Mouse (Mus musculus): Measurements from ENCODE around the gene Ano10. TPM values are rescaled to one million over a fixed set of nuclear protein-coding genes. Genes with fewer than 3 reads are reported as not detected.
A peak's percentile ranks its signal among the peaks of the same experiment; 100 is the strongest.

Ano10 gene
- polyA plus RNA-seq, 1 experiment from 2014 or later, result 31.4 TPM

- H3K27me3 ChIP-seq (ENCODE audit: insufficient read depth, poor library complexity, severe bottlenecking), result no peaks in the 10 kb centered on the region
- peak overlapping the region; percentile 52 for H3K27ac ChIP-seq
- H3K4me1 ChIP-seq, result peaks cover 52% of the 10 kb centered on the region
- no peaks in the 10 kb centered on the region for H3K36me3 ChIP-seq
- H3K4me3 ChIP-seq, result no peak overlapping the region
- DNase-seq (ENCODE audit: low spot score), result peak; percentile 89
- WGBS, result 20% methylated on average over 6 of the region's 6 CpGs
- no peaks in the 10 kb centered on the region for H3K9me3 ChIP-seq
These were observed 95.0 kb downstream of the Ano10 start for GRCm38 (mm10) chr9:122199253-122199652.

GRCm38 (mm10) chr9:122198621-122199020 lies 95.6 kb downstream of the Ano10 start:
- Histone ChIP-seq H3K36me3 (no peaks in the 10 kb centered on the region), H3K4me1 (peaks cover 55% of the 10 kb centered on the region), H3K27me3 (ENCODE audit: insufficient read depth, poor library complexity, severe bottlenecking) (no peaks in the 10 kb centered on the region), H3K4me3 (no peak overlapping the region), H3K9me3 (no peaks in the 10 kb centered on the region), H3K27ac (peak overlapping the region; percentile 52)
- WGBS, result 87% methylated on average over 3 of the region's 3 CpGs
- DNase-seq (ENCODE audit: low spot score), result no peak

GRCm38 (mm10) chr9:122197021-122197420 lies 97.2 kb downstream of the Ano10 start:
- no peaks in the 10 kb centered on the region for H3K27me3 ChIP-seq (ENCODE audit: insufficient read depth, poor library complexity, severe bottlenecking)
- peak overlapping the region; percentile 80 for H3K27ac ChIP-seq
- peaks cover 55% of the 10 kb centered on the region for H3K4me1 ChIP-seq
- no peaks in the 10 kb centered on the region for H3K9me3 ChIP-seq
- H3K4me3 ChIP-seq, result no peak overlapping the region
- no peak for DNase-seq (ENCODE audit: low spot score)
- H3K36me3 ChIP-seq, result no peaks in the 10 kb centered on the region
- WGBS, result 61% methylated on average over 5 of the region's 5 CpGs

DNA sequence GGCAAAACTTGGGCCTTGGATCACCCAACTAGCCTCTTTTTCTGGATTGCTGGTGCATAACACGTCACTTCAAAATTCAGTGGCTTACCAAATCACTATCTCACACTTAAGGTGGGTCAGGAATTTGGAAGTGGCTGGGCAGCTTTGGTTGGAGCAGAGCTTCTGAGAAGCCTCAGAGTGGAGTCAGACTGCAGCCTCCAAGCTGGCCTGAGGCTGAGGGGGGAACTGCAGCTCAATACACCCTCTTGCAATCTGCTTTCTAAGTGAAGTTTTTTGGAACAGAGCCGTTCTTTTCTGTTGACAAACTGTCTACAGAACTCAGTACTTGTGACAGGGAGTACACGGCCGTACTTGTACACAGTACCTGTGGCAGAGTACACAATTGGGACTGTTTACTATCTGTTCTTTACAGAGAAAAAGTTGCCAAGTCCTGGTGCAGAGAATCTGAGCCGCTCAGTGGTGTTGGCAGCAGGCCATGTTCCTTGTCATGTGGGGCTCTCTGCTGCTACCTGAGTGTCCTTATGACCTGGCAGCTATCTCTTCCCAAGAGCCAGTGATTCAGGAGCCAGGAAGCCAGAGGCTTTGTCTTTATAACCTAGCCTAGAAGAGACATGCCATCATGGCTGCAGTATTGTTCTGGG lies 99.1 kb downstream of the Ano10 start:
- WGBS, result 68% methylated on average over 5 of the region's 5 CpGs
- H3K4me3 ChIP-seq, result no peak overlapping the region
- H3K9me3 ChIP-seq, result no peaks in the 10 kb centered on the region
- H3K27ac ChIP-seq, result peak overlapping the region; percentile 64
- peaks cover 55% of the 10 kb centered on the region for H3K4me1 ChIP-seq
- no peaks in the 10 kb centered on the region for H3K27me3 ChIP-seq (ENCODE audit: insufficient read depth, poor library complexity, severe bottlenecking)
- no peaks in the 10 kb centered on the region for H3K36me3 ChIP-seq
- no peak for DNase-seq (ENCODE audit: low spot score)

GRCm38 (mm10) chr9:122193823-122194222 lies 100.4 kb downstream of the Ano10 start:
- H3K9me3 ChIP-seq, result no peaks in the 10 kb centered on the region
- DNase-seq (ENCODE audit: low spot score), result no peak
- H3K27me3 ChIP-seq (ENCODE audit: insufficient read depth, poor library complexity, severe bottlenecking), result no peaks in the 10 kb centered on the region
- H3K4me1 ChIP-seq, result peaks cover 43% of the 10 kb centered on the region
- no peak overlapping the region for H3K27ac ChIP-seq
- WGBS, result 86% methylated on average over 5 of the region's 5 CpGs
- no peak overlapping the region for H3K4me3 ChIP-seq
- no peaks in the 10 kb centered on the region for H3K36me3 ChIP-seq

- H3K4me3 ChIP-seq, result no peak overlapping the region
- peaks cover 44% of the 10 kb centered on the region for H3K4me1 ChIP-seq
- H3K27me3 ChIP-seq (ENCODE audit: insufficient read depth, poor library complexity, severe bottlenecking), result no peaks in the 10 kb centered on the region
- H3K36me3 ChIP-seq, result no peaks in the 10 kb centered on the region
- H3K27ac ChIP-seq, result no peak overlapping the region
- H3K9me3 ChIP-seq, result no peaks in the 10 kb centered on the region
- no peak for DNase-seq (ENCODE audit: low spot score)
- WGBS, result 65% methylated on average over 5 of the region's 5 CpGs
These were observed 100.9 kb downstream of the Ano10 start for GRCm38 (mm10) chr9:122193361-122193760.

DNA sequence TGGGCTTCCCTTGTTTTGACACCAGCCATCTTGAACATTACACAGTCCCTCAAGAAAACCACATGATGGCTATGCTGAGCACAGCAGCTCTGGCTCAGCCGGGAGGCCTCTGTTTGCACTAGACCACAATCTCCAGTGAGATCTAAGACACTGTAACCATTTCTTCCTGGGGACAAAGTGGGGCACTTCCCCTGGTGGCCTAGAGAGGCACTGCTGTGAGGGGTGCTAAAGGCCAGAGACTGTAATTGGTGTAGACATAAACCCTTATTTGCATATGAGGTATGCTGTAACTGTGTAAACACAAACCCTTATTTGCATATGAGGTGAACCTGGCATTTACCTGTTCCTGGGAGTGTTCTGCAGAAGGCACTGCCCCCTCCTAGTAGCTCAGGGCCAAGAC lies 105.5 kb downstream of the Ano10 start:
- WGBS, result 38% methylated on average over 1 of the region's 1 CpGs

GRCm38 (mm10) chr9:122187451-122187921 lies 106.7 kb downstream of the Ano10 start:
- 51% methylated on average over 7 of the region's 7 CpGs for WGBS
- no peak for DNase-seq (ENCODE audit: low spot score)
- Histone ChIP-seq H3K4me1 (peaks cover 44% of the 10 kb centered on the region), H3K36me3 (no peaks in the 10 kb centered on the region), H3K27me3 (ENCODE audit: insufficient read depth, poor library complexity, severe bottlenecking) (no peaks in the 10 kb centered on the region), H3K9me3 (no peaks in the 10 kb centered on the region), H3K4me3 (no peak overlapping the region), H3K27ac (peak overlapping the region; percentile 72; the same call in 1 of the 2 replicates)

More for the DNA sequence above, 105.5 kb downstream of the Ano10 start:
- Histone ChIP-seq H3K9me3 (no peaks in the 10 kb centered on the region), H3K4me1 (peaks cover 43% of the 10 kb centered on the region), H3K36me3 (no peaks in the 10 kb centered on the region), H3K27ac (peak overlapping the region; percentile 37; the same call in 1 of the 2 replicates), H3K4me3 (no peak overlapping the region), H3K27me3 (ENCODE audit: insufficient read depth, poor library complexity, severe bottlenecking) (no peaks in the 10 kb centered on the region)
- DNase-seq (ENCODE audit: low spot score), result no peak

DNA sequence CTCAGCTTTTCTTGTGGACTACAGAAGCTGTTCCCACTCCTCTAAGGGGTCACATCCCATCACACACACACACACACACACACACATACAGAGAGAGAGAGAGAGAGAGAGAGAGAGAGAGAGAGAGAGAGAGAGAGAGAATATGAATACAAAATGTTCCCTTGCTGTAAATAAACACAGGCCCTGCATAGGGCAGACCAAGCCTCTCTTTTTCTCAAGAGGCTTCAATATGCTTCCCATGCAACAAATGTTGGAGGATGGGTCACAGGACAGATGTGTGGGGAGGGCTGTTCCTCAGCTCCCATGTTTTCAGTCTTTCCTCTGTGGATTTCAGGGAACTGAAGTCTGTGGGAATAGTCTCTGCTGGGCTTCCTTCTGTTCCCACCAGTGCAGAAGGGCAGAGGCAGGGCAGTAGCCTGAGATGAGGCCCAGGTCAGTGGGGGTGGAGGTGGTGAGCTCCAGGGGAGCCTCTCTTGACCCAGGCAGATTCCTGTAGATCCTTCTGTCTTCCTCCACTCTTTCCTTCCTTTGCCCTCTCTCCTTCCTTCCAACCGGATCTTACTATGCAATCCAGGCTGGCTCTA lies 107.5 kb downstream of the Ano10 start:
- no peak overlapping the region for H3K4me3 ChIP-seq
- H3K9me3 ChIP-seq, result no peaks in the 10 kb centered on the region
- no peak for DNase-seq (ENCODE audit: low spot score)
- H3K27me3 ChIP-seq (ENCODE audit: insufficient read depth, poor library complexity, severe bottlenecking), result no peaks in the 10 kb centered on the region
- H3K27ac ChIP-seq, result peak overlapping the region; percentile 72; the same call in 1 of the 2 replicates
- H3K36me3 ChIP-seq, result no peaks in the 10 kb centered on the region
- 14% methylated on average over 1 of the region's 1 CpGs for WGBS
- peaks cover 44% of the 10 kb centered on the region for H3K4me1 ChIP-seq

- Histone ChIP-seq H3K27me3 (ENCODE audit: insufficient read depth, poor library complexity, severe bottlenecking) (no peaks in the 10 kb centered on the region), H3K4me3 (no peak overlapping the region), H3K9me3 (no peaks in the 10 kb centered on the region), H3K27ac (peak overlapping the region; percentile 17), H3K4me1 (peaks cover 44% of the 10 kb centered on the region), H3K36me3 (0 out of 2 replicates have a peak, but pooled peaks cover 2% of the 10 kb centered on the region)
- 74% methylated on average over 6 of the region's 6 CpGs for WGBS
- no peak for DNase-seq (ENCODE audit: low spot score)
These were observed 108.3 kb downstream of the Ano10 start for GRCm38 (mm10) chr9:122185953-122186352.

- Histone ChIP-seq H3K4me1 (peaks cover 44% of the 10 kb centered on the region), H3K4me3 (no peak overlapping the region), H3K36me3 (0 out of 2 replicates have a peak, but pooled peaks cover 2% of the 10 kb centered on the region), H3K9me3 (no peaks in the 10 kb centered on the region), H3K27me3 (ENCODE audit: insufficient read depth, poor library complexity, severe bottlenecking) (no peaks in the 10 kb centered on the region), H3K27ac (no peak overlapping the region)
- peak; percentile 83 for DNase-seq (ENCODE audit: low spot score)
- WGBS, result 15% methylated on average over 2 of the region's 2 CpGs
These were observed 109.2 kb downstream of the Ano10 start for GRCm38 (mm10) chr9:122185061-122185460.

GRCm38 (mm10) chr9:122184329-122184728 lies 109.9 kb downstream of the Ano10 start:
- Histone ChIP-seq H3K27ac (no peak overlapping the region), H3K27me3 (ENCODE audit: insufficient read depth, poor library complexity, severe bottlenecking) (no peaks in the 10 kb centered on the region), H3K9me3 (no peaks in the 10 kb centered on the region), H3K36me3 (0 out of 2 replicates have a peak, but pooled peaks cover 2% of the 10 kb centered on the region), H3K4me1 (peaks cover 45% of the 10 kb centered on the region), H3K4me3 (no peak overlapping the region)
- 80% methylated on average over 3 of the region's 3 CpGs for WGBS
- no peak for DNase-seq (ENCODE audit: low spot score)

GRCm38 (mm10) chr9:122183074-122183473 lies 111.1 kb downstream of the Ano10 start:
- Histone ChIP-seq H3K27ac (no peak overlapping the region), H3K36me3 (0 out of 2 replicates have a peak, but pooled peaks cover 2% of the 10 kb centered on the region), H3K4me3 (no peak overlapping the region), H3K4me1 (peaks cover 49% of the 10 kb centered on the region), H3K9me3 (no peaks in the 10 kb centered on the region), H3K27me3 (ENCODE audit: insufficient read depth, poor library complexity, severe bottlenecking) (no peaks in the 10 kb centered on the region)
- 80% methylated on average over 4 of the region's 4 CpGs for WGBS
- no peak for DNase-seq (ENCODE audit: low spot score)
